Mouse (Mus musculus): ENCODE data around the gene Srsf6. TPM values are rescaled to one million over a fixed set of nuclear protein-coding genes. Genes with fewer than 3 reads are reported as not detected.
"Not testable (repeated sequence)": the region's sequence is repeated elsewhere in the genome, so short reads cannot be mapped to it uniquely, and the experiment has no call there.

Gene Srsf6
- 50.4 and 52.6 TPM in 2 replicates for polyA plus RNA-seq (2012; ENCODE audit: insufficient read depth, insufficient read length, missing spikeins)

DNA sequence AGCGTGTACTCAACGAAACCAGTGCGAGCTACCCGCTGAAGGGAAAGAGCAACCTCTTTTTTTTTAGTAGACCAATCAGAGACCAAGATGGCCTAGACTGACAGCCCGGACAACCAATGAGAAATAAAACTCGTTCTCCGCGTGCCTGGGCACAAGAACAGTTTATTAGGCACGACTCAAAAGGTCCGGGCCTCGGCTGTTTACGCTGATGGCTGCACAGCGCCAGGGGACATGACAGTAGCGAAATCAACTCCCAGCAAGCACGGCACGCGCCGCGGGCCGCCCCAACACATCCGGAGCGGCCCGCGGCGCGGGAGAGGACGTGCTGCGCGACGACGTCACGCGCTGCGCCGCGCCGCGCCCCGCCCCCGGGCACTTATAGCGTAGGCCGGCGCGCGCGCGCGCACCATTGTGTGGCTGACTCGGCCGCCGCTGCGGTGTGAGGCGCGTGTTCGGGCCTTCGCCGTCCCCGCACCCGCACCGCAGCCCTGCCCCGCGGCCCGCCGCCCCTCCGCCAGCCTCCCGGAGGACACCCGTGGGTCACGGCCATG, at the start of gene Srsf6:
Gene Srsf6, plus strand, starts transcription at position 406 of the 551 bp plus-strand sequence.
- Histone ChIP-seq H3K4me1 (ENCODE audit: control insufficient read depth, insufficient read depth, insufficient read length, low read length) (peaks cover 3% of the 10 kb centered on the region), H3K4me3 (ENCODE audit: insufficient read depth, low read depth, low read length) (peak within 1 kb of the TSS; percentile 99)

DNA sequence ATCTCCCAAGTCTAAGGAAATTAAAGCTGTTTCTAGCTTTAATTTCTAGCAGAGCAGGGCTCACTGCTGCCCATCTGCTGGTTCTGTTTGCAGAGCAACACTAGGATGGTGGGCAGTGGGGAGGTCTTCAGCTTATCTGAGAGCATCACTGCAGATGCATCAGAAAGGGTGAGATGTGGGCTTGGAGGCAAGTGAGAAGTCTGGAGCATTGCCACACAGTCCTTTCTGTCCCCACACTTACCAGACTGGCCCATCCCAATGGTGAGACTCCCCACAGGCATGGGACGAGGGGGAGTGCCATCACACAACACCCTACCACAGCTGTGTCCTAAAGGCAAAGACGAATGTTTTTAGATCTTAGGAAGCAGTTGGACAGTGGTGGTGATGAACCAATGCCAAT, 47.2 kb upstream of the Srsf6 start:
- Histone ChIP-seq H3K4me1 (ENCODE audit: control insufficient read depth, insufficient read depth, insufficient read length, low read length) (no peaks in the 10 kb centered on the region), H3K4me3 (ENCODE audit: insufficient read depth, low read depth, low read length) (no peak overlapping the region), H3K27ac (replicated peaks; ENCODE audit: low read depth, low read length) (no peak overlapping the region)

More for the DNA sequence above, at the start of gene Srsf6:
- peak within 1 kb of the TSS; percentile 92 for H3K27ac ChIP-seq (replicated peaks; ENCODE audit: low read depth, low read length)

DNA sequence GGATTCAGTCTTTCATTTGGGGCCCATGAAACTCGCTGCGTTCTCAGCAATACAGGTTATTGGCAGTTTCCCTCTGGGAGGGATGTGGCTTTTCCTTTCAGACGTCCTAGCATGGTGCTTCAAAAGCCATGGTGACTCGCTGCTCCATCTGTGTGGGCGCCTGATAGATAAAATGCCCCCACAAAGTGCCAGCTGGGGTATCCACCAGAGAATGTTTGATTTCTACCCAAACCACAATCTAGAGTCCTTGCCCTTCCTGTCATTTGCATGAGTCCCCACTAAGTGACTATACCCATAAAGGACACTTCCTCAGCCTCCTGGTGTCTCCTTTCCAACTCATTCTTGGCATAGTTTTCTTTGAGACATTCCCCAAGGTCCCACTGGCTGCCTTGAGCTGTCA, 44.2 kb upstream of the Srsf6 start:
- no peak overlapping the region for H3K27ac ChIP-seq (replicated peaks; ENCODE audit: low read depth, low read length)
- H3K4me1 ChIP-seq (ENCODE audit: control insufficient read depth, insufficient read depth, insufficient read length, low read length): no peaks in the 10 kb centered on the region
- no peak overlapping the region for H3K4me3 ChIP-seq (ENCODE audit: insufficient read depth, low read depth, low read length)

DNA sequence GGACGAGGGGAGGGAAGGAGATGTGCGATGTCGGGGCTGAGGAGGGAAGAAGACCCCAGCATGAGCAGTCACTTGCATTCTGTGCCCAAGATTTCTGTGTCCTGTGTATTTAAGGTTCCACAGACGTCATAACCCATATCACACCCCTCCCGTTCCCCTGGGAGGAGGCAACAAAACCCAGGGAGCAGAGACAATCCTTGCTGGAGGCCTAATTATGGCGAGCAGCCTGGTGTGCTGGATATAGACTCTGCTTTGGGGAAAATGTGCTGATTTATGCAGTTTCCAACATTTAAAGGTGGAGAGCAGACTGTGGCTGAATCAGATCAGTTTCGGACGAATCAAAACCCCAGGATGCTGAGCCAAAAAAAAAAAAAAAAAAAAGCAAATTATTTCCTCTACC, 42.7 kb upstream of the Srsf6 start:
- Histone ChIP-seq H3K4me3 (ENCODE audit: insufficient read depth, low read depth, low read length) (no peak overlapping the region), H3K27ac (replicated peaks; ENCODE audit: low read depth, low read length) (no peak overlapping the region), H3K4me1 (ENCODE audit: control insufficient read depth, insufficient read depth, insufficient read length, low read length) (no peaks in the 10 kb centered on the region)

DNA sequence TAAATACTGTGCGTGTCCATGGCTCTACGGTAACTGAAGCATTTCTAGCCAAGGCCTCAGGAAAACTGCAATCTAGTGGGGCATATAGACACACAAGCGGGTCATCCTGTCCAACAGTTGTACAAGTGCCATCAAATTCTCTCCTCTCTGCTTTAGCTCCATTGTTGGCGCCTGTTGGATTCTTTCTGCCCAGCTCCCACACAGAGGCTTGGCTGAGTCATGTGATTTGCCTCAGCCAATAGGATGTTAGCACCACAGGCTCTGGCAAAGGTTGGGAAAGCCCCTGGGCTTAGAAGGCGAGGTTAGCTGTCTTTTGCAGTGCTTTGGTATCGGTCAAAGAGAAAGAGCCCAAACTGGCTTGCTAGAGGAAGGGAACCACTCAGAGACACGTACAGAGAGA, 42.1 kb upstream of the Srsf6 start:
- Histone ChIP-seq H3K4me1 (ENCODE audit: control insufficient read depth, insufficient read depth, insufficient read length, low read length) (no peaks in the 10 kb centered on the region), H3K27ac (replicated peaks; ENCODE audit: low read depth, low read length) (no peak overlapping the region), H3K4me3 (ENCODE audit: insufficient read depth, low read depth, low read length) (no peak overlapping the region)

DNA sequence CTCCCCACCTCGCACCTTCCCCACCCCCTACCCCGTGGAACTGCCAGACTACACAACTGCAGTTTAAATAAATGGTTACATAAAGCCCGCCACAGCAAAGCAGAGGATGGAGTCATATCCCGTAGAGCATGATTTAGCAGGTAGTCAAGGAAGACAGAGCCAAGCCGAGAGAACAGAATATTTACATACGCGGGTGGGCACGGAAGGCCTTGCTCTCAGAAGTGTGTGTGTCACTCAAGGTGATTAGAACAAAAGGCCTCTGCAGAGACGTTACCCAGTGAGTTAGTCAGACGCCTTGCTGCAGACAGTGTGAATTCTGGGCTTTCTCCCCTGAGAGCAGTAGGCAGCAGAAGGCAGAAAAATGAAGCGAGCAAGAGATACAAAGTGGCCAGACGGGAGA, 41.6 kb upstream of the Srsf6 start:
- H3K27ac ChIP-seq (replicated peaks; ENCODE audit: low read depth, low read length): no peak overlapping the region
- no peak overlapping the region for H3K4me3 ChIP-seq (ENCODE audit: insufficient read depth, low read depth, low read length)
- H3K4me1 ChIP-seq (ENCODE audit: control insufficient read depth, insufficient read depth, insufficient read length, low read length): no peaks in the 10 kb centered on the region

DNA sequence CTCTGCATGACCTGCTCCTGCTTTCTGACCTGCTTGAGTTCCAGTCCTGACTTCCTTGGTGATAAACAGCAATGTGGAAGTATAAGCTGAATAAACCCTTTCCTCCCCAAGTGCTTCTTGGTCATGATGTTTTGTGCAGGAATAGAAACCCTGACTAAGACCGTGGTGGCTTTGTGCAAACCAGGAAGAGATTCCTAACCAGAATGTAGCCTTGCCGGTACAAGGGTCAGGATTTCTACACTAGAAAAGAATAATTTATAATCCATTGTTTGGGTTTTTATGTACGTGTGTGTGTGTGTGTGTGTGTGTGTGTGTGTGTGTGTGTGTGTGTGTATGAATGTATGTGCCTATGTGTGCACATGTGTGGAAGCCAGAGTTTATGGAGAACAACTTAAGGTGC, 38.3 kb upstream of the Srsf6 start:
- H3K4me3 ChIP-seq (ENCODE audit: insufficient read depth, low read depth, low read length): not testable (repeated sequence)

DNA sequence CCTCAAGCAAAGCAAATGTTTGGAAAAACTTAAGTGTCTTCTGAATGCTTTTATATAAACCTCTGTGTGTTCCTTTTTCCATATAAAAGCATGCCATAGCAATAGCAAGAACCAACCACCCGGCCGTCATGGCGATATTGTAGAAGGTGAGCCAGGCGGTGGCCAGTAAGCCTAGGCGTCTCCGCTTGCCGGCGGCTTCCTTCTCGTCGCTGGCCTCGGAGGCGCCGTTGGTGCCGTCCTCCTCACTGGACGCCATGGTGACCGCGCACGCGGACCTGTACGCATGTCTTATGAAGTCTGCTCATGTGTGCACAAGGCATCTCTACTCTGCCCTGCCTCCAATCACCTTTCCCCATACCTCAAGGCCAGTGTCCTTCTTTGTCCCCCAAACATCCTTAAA, 32.1 kb upstream of the Srsf6 start:
- not testable (repeated sequence) for H3K4me1 ChIP-seq (ENCODE audit: control insufficient read depth, insufficient read depth, insufficient read length, low read length); H3K27ac ChIP-seq (replicated peaks; ENCODE audit: low read depth, low read length); H3K4me3 ChIP-seq (ENCODE audit: insufficient read depth, low read depth, low read length)

More for the DNA sequence above, 38.3 kb upstream of the Srsf6 start:
- H3K4me1 ChIP-seq (ENCODE audit: control insufficient read depth, insufficient read depth, insufficient read length, low read length); H3K27ac ChIP-seq (replicated peaks; ENCODE audit: low read depth, low read length): not testable (repeated sequence)

DNA sequence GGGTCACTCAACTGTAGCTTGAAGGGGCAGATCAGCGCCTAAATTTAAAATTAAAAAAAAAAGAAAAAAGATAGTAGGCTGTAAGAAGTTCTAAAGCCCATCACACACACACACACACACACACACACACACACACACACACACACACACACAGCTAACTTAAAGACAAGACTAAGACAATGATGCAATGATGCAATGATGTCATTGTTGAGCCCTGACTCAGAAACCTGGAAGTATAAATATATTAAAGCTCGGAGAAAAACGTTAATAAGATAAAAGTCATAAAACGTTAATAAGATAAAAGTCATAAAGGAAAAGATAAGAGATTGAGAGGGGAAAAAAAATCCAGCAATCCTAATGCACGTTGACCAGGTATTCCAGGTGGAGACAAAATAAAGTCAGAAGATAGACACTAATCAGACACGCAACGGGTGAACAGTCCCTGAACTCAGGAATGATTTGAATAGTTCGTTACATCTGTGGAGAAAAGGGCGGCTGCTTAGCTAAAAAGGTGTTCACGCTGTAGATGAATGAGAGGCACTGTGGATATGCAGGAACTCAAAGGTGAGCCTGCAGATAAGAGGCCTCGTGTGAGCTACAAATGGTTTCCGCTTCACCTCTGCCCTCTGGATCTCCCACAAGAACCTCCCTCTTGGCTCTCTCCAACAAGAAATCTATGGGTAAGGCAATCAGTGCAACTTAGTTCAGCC, 31.3 kb upstream of the Srsf6 start:
- Histone ChIP-seq H3K27ac (replicated peaks; ENCODE audit: low read depth, low read length) (no peak overlapping the region), H3K4me1 (ENCODE audit: control insufficient read depth, insufficient read depth, insufficient read length, low read length) (no peaks in the 10 kb centered on the region), H3K4me3 (ENCODE audit: insufficient read depth, low read depth, low read length) (no peak overlapping the region)

DNA sequence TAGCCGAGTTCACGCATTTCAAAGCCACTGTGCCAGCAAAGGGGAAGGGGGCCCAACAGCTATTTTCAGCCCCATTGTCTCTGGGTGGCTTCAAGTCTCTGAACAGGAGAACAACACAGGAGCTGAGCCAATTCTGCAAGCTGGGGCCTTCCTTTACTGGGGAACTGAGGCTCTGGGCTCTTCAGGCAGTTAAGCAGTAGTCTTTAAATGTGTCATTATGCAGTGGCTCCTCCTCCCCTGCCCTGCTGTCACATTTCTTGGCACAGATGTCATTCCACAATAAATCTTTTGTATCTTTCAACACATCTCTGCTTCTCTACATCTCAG, 30.8 kb upstream of the Srsf6 start:
- Histone ChIP-seq H3K4me1 (ENCODE audit: control insufficient read depth, insufficient read depth, insufficient read length, low read length) (no peaks in the 10 kb centered on the region), H3K27ac (replicated peaks; ENCODE audit: low read depth, low read length) (no peak overlapping the region), H3K4me3 (ENCODE audit: insufficient read depth, low read depth, low read length) (no peak overlapping the region)

DNA sequence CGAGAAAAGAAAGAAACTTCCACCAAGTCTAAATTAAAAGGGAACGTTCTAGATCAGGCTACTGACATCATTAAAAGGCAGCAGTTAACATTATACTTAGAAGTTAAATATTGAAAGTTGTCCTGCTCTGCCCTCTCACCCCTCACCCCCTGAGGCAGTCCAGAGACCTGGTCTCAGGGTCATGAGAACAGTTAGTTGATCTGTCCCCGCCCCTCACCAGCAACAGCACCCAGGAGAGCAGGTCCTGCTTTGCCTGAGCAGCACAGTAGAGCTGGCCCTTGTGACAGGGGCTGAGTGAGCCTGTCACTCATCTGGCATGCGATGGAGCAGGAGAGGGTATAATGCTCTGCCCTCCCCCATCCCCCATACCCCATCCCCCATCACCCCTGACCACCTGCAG, 25.4 kb upstream of the Srsf6 start:
- no peak overlapping the region for H3K27ac ChIP-seq (replicated peaks; ENCODE audit: low read depth, low read length)
- no peak overlapping the region for H3K4me3 ChIP-seq (ENCODE audit: insufficient read depth, low read depth, low read length)
- no peaks in the 10 kb centered on the region for H3K4me1 ChIP-seq (ENCODE audit: control insufficient read depth, insufficient read depth, insufficient read length, low read length)

DNA sequence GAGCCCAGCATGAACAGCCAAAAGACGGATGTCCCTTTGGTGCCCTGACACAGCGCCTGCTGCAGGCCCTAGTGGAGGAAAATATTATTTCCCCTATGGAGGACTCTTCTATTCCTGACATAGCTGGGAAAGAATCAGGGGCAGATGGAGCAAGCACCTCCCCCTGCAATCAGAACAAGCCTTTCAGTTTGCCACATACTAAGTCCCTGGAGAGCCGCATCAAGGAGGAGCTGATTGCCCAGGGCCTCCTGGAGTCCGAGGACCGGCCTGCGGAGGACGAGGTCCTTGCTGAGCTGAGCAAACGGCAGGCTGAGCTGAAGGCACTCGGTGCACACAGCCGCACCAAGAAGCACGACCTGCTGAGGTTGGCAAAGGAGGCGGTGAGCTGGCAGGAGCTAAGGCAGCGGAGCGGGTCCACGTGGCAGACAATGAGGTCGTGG, 23.3 kb upstream of the Srsf6 start:
- Histone ChIP-seq H3K27ac (replicated peaks; ENCODE audit: low read depth, low read length) (no peak overlapping the region), H3K4me3 (ENCODE audit: insufficient read depth, low read depth, low read length) (no peak overlapping the region), H3K4me1 (ENCODE audit: control insufficient read depth, insufficient read depth, insufficient read length, low read length) (no peaks in the 10 kb centered on the region)

DNA sequence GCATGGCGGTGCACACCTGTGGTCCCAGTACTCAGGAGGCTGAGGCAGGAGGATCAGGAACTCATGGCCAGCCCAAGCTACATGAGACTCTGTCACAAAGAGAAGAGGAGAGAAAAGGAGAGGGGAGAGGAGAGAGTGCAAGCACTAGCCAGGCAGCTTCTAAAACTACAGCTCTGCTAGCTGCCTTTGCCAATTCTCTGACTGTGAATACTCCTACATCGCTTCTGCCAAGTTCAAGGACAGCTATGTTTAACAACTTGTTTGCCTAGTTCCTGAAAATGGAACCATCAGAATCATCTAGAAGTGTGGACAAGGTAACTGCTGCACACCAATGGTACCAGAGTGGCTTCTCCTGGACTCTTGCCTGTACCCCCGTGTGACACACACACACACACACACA, 17.3 kb upstream of the Srsf6 start:
- H3K4me3 ChIP-seq (ENCODE audit: insufficient read depth, low read depth, low read length): no peak overlapping the region
- no peak overlapping the region for H3K27ac ChIP-seq (replicated peaks; ENCODE audit: low read depth, low read length)
- no peaks in the 10 kb centered on the region for H3K4me1 ChIP-seq (ENCODE audit: control insufficient read depth, insufficient read depth, insufficient read length, low read length)

DNA sequence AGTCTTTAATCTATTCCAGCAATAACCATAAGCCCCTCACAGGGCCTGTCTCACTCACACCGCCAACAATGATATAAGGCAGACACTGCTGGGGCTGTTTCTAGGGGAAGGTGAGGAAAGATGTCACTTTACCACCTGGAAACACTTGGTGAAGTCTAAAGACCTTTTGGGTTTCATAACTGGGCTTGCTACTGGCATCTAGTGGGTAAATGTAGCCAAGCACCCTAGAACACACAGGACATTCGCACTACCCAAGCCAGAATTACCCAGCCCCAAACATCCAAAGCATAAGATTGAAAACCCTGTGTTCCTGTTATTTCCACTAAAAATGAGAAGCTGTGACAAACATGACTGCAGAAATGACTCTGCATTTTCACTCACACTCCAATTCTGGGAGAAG, 16.8 kb upstream of the Srsf6 start:
- H3K27ac ChIP-seq (replicated peaks; ENCODE audit: low read depth, low read length): no peak overlapping the region
- no peak overlapping the region for H3K4me3 ChIP-seq (ENCODE audit: insufficient read depth, low read depth, low read length)
- no peaks in the 10 kb centered on the region for H3K4me1 ChIP-seq (ENCODE audit: control insufficient read depth, insufficient read depth, insufficient read length, low read length)

DNA sequence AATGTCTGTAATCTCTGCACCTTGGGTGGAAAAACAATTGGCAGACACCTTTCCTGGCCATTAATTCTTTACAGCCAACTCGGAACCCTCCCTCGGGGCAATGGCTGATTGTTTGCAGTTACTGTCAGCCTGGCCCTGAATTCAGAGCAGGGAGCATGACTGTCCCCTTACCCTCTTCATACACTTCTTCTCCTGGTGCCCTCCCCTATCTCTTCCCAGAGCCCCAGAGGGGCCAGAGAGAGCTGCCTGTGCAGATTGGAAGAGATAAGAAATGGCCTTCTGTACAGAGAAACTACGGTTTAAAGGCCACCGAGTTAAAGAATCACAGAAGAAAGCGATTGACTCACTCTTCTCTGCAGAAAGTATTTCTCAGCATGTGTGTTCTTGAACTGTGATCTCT, 11.4 kb upstream of the Srsf6 start:
- H3K4me3 ChIP-seq (ENCODE audit: insufficient read depth, low read depth, low read length): no peak overlapping the region
- no peaks in the 10 kb centered on the region for H3K4me1 ChIP-seq (ENCODE audit: control insufficient read depth, insufficient read depth, insufficient read length, low read length)
- no peak overlapping the region for H3K27ac ChIP-seq (replicated peaks; ENCODE audit: low read depth, low read length)

DNA sequence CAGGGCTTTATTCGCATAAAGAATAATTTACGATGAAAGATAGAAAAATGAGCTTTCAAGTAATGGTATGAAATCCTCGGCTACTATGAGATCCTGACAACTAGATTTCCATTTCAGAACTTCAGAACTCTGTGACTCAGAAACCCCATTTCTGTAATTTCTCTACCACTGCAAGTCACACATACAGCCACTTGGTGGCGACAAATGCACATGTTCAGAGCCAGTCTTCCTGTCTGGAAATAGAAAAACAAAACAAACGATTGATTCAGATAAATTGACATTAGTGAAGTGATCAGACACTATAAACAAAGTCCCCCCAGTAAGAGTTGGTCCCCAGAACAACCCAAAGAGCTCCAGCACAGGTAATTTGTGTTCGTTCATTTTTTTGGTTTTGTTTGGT, 9.1 kb upstream of the Srsf6 start:
- H3K27ac ChIP-seq (replicated peaks; ENCODE audit: low read depth, low read length): no peak overlapping the region
- H3K4me3 ChIP-seq (ENCODE audit: insufficient read depth, low read depth, low read length): no peak overlapping the region
- no peaks in the 10 kb centered on the region for H3K4me1 ChIP-seq (ENCODE audit: control insufficient read depth, insufficient read depth, insufficient read length, low read length)
